Mouse (Mus musculus) olfactory bulb, adult 2 months (tissue): Measurements from ENCODE around the gene Memo1.

ENCODE experiments used
- CTCF ChIP-seq: fragments of 200-500 bp; IDR thresholded peaks from 2 replicates; pipeline ENCODE4 v1.5.1; 2012; ENCODE audit warnings: low read depth, mild to moderate bottlenecking, low read length, moderate library complexity; ENCODE audit not compliant: insufficient read depth
- POLR2A ChIP-seq: fragments of 200-500 bp; IDR thresholded peaks from 2 replicates; pipeline ENCODE4 v1.6.1; 2012; ENCODE audit warnings: mild to moderate bottlenecking, low read depth, low read length, moderate library complexity; ENCODE audit not compliant: insufficient read depth

DNA sequence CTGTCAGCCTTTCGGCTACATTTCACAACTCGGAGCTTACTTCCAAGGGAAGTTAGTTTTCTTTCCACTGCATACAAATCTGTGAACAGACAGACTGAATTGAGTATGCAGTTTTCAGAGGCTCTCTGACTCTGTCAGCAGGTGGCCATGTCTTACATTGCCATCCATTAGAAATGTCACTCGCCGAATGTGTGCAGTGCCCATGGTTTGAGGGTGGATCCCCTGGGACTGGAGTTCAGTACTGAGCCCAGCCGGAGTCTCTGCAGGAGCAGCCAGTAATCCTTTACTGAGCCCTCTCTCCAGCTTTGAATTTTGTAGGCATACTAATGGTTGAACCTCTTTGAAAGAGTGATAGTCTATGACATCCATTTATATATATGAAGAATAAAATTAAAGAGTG is 45.8 kb upstream of the Memo1 start:
- no peak for TF ChIP-seq CTCF
- no peak for TF ChIP-seq POLR2A
